Mouse (Mus musculus): ENCODE results near the gene Mapk7. TPM values are rescaled to one million over a fixed set of nuclear protein-coding genes. Genes with fewer than 3 reads are reported as not detected.

Mapk7 gene
- polyA plus RNA-seq, 1 experiment, result not detected

DNA sequence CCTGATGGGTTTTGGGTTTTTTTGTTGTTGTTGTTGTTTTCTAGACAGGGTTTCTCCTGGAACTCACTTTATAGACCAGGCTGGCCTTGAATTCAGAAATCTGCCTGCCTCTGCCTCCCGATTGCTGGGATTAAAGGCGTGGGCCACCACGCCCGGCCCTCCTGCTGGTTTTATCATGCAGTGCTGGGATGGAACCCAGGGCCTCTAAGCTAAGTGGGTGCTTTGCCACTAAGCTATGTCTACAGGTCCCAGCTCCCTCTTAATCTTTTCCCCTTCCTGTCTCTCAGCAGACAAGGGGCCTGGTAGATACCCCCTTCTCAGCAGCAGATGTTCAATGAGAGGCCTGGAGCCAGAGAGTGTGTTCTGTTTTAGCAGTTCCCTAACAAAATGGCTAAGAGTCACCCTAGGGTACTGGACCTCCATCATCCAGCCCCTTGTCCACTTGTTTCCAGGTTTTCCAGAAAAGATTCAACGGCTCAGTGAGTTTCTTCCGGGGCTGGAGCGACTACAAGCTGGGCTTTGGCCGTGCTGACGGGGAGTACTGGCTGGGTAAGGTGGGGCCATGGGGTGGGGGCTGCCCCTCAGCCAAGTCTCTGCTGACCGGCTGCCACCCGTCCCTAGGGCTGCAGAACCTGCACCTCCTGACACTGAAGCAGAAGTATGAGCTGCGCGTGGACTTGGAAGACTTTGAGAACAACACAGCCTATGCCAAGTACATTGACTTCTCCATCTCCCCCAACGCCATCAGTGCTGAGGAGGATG is 7.6 kb downstream of the Mapk7 start:
- H3K27ac ChIP-seq (ENCODE audit: insufficient read depth, low read depth, low read length), result no peak overlapping the region
- peaks cover 22% of the 10 kb centered on the region for H3K4me1 ChIP-seq (ENCODE audit: control insufficient read depth, insufficient read depth, low read length)
- WGBS, result 85% methylated on average over 14 of the region's 14 CpGs
- H3K4me3 ChIP-seq (ENCODE audit: insufficient read depth, low read depth, low read length), result no peak overlapping the region
- TF ChIP-seq CTCF (IDR thresholded peaks at IDR 0.05; ENCODE audit: insufficient read depth, low read depth, low read length), result no peak

DNA sequence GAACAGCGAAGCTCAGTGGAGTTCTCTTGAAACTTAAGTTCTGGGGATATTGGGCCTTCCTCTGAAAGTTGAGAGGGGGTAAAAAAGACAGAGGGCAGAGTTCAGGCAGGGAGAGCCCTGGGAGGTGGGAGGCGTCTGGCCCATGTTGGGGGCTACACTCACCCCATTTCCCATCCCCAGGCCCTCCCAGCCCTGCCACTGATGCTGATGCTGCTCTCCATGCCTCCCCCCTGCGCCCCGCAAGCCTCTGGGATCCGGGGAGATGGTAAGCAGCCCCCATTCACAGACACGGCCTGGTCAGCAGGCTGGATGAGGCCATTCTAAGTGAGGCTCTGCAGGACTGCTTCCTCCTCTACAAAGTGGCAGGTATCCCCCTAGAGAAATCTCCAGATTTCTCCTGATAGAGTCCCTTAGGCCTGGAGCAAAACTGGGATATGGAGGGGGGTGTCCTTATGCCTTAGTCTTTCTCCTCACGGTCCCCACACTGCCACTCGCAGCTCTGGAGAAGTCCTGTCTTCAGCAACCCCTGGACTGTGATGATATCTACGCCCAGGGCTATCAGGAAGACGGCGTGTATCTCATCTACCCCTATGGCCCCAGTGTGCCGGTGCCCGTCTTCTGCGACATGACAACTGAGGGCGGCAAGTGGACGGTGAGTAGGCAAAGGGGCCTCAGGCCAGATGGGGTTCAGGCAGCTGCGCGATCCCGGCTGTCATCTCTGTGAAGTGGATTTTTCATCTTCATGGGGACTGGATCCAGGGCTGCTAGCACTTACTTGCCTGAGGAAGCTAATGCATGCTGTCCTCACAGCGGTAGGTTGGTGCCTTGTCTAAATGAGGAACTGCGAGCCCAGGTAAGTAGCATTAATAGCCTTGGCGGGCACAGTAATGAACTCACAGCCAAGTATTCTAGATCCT is 8.4 kb downstream of the Mapk7 start:
- Histone ChIP-seq H3K4me3 (ENCODE audit: insufficient read depth, low read depth, low read length) (no peak overlapping the region), H3K4me1 (ENCODE audit: control insufficient read depth, insufficient read depth, low read length) (peaks cover 18% of the 10 kb centered on the region), H3K27ac (ENCODE audit: insufficient read depth, low read depth, low read length) (no peak overlapping the region)
- TF ChIP-seq POLR2A (IDR thresholded peaks at IDR 0.05; ENCODE audit: insufficient read depth, low read depth, low read length) (no peak), CTCF (IDR thresholded peaks at IDR 0.05; ENCODE audit: insufficient read depth, low read depth, low read length) (no peak)
- 91% methylated on average over 22 of the region's 22 CpGs for WGBS

DNA sequence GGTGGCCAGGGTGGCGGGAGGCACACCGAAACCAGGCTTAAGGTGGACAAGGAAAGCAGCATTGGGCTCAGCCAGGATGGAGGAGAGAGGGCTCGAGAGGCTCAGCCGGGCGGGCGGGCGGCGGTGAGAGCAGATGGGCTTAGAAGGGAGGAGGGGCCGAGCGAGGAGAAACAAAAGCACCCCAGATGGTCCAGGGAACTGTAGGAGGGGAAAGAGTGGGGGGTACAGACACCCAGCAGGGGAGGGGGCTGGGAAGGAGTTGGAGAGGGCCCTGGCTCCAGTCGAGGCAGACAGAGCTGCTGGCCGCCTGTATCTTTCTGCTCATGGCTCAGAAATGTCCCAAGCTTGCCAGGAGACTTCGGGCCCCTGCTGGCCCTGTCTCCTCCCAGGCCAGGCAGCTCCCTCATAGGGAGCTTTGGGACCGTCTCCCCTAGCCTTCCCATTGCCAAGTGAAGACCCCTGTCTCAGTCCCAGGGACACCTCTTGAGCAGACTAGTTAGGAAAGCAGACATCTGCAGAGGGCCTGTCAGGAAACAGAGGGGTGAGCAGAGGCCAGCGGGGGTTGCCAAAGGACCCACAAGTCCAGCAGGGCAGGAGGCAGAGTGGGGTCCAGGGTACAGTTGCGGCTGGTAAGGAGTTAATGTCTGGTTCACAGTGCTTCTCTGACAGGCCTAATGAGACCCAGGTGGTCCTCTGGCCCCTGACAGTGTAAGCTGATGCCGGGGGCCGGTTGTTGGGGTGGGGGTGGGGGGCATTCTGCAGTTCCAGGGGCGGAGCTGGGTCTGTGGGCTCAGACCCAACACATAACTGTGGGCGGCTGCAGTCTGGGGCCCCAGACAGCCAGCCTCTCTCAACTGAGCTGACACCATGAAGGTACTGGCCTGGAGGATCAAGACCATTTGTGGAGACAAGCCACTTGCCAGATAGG is 9.3 kb downstream of the Mapk7 start, which contains the start of gene Mfap4:
Mfap4 (plus strand) TSS at position 819 of the 928 bp plus-strand sequence.
- Histone ChIP-seq H3K4me3 (ENCODE audit: insufficient read depth, low read depth, low read length) (no peak within 1 kb of the TSS), H3K4me1 (ENCODE audit: control insufficient read depth, insufficient read depth, low read length) (peaks cover 20% of the 10 kb centered on the region)
- 40% methylated on average over 20 of the region's 20 CpGs for whole genome bisulfite sequencing

DNA sequence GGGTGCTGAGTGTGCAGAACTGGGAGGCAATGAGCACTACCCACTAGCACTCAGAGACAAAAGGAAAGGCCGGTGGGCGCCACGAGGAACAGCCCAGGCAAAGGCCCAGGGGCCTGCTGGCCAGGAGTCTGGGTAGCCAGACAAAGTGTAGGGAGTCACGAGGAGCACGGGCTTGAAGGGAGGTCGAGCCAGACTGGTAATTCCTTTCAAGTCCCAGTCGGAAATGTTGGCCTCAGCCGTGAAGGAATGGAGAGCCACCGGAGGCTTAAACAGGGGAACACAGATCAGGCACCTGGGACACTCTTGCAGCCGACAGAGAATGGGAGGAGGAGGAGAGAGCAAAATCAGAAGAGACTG is 10.0 kb downstream of the Mapk7 start:
- WGBS, result 46% methylated on average over 10 of the region's 10 CpGs
- peaks cover 20% of the 10 kb centered on the region for H3K4me1 ChIP-seq (ENCODE audit: control insufficient read depth, insufficient read depth, low read length)
- H3K4me3 ChIP-seq (ENCODE audit: insufficient read depth, low read depth, low read length), result no peak overlapping the region
- H3K27ac ChIP-seq (ENCODE audit: insufficient read depth, low read depth, low read length), result no peak overlapping the region
- no peak for TF ChIP-seq POLR2A (IDR thresholded peaks at IDR 0.05; ENCODE audit: insufficient read depth, low read depth, low read length)
- no peak for TF ChIP-seq CTCF (IDR thresholded peaks at IDR 0.05; ENCODE audit: insufficient read depth, low read depth, low read length)

More for the DNA sequence above, 9.3 kb downstream of the Mapk7 start, which contains the start of gene Mfap4:
- TF ChIP-seq POLR2A (IDR thresholded peaks at IDR 0.05; ENCODE audit: insufficient read depth, low read depth, low read length) (no peak), CTCF (IDR thresholded peaks at IDR 0.05; ENCODE audit: insufficient read depth, low read depth, low read length) (no peak)
- no peak within 1 kb of the TSS for H3K27ac ChIP-seq (ENCODE audit: insufficient read depth, low read depth, low read length)

DNA sequence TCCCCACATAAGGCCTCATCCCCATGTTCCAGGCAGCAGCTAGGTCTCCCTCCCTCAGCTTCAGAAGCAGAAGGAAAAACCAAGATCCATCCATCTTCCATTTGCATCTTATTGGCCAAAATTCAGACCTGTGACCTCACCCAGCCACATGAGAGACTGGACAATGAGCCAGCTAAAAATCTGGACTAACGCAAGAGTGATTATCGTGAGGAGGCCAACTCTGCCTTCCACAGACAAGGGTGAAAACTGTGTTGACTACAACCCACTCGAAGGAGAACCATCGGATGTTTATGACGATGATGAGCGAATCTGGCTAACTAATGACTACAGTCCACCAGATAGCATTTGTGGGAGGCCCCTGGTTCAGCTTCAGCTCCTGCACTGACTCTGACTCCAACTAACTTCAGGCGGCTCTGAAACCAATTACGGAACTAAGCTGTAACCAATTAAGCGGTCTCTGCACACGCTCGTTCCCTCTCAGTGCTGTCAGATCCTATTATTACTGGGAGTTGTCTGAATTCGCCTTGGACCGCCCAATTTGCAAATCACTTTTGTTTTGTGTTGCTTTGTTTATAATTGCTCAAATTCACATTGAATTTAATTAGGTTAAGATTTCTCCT is 10.9 kb downstream of the Mapk7 start:
- H3K4me1 ChIP-seq (ENCODE audit: control insufficient read depth, insufficient read depth, low read length), result peaks cover 20% of the 10 kb centered on the region
- no peak overlapping the region for H3K4me3 ChIP-seq (ENCODE audit: insufficient read depth, low read depth, low read length)
- no peak for TF ChIP-seq POLR2A (IDR thresholded peaks at IDR 0.05; ENCODE audit: insufficient read depth, low read depth, low read length)
- TF ChIP-seq CTCF (IDR thresholded peaks at IDR 0.05; ENCODE audit: insufficient read depth, low read depth, low read length), result no peak
- 57% methylated on average over 13 of the region's 13 CpGs for WGBS
- H3K27ac ChIP-seq (ENCODE audit: insufficient read depth, low read depth, low read length), result no peak overlapping the region

DNA sequence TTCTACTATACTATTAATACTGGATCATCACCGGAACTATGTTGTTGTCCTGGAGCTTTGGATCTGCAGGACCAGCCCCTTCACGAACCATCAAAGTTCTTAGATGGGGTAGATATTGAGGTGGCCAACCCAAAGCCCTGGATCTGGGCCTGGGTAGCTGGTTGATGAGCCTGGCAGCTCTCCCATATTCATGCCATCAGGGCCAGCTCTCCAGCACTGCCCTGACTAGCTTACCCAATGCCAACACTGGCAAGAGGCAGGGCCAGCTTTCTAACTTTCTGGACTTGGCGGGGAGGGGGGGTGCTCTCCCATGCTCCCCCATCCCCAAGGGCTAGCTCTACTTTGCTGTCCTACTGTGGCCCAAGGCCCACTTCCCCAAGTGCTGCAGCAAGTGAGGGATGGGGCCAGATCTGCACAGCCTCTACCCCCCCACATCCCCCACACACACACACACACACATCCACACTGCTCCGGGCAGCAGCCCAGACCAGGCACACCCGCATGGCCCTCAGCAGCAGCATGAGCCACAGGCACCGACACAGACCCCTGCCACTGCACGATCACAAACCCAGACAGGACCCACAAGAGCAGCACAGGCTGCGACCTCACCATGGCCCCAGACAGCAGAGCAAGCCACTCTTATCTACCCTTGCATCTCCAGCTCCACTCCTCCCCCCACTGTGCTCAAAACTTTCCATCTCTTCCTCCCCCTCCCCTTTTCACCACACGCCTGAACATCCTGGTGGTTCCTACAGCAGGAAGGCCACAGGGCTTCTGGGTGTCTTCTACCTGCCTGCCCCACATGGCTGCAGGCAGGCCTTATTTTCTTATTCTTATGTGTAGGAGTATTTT is 12.7 kb downstream of the Mapk7 start:
- 76% methylated on average over 9 of the region's 9 CpGs for WGBS
- no peak overlapping the region for H3K27ac ChIP-seq (ENCODE audit: insufficient read depth, low read depth, low read length)
- no peak for TF ChIP-seq CTCF (IDR thresholded peaks at IDR 0.05; ENCODE audit: insufficient read depth, low read depth, low read length)
- no peak for TF ChIP-seq POLR2A (IDR thresholded peaks at IDR 0.05; ENCODE audit: insufficient read depth, low read depth, low read length)
- peaks cover 16% of the 10 kb centered on the region for H3K4me1 ChIP-seq (ENCODE audit: control insufficient read depth, insufficient read depth, low read length)
- no peak overlapping the region for H3K4me3 ChIP-seq (ENCODE audit: insufficient read depth, low read depth, low read length)

DNA sequence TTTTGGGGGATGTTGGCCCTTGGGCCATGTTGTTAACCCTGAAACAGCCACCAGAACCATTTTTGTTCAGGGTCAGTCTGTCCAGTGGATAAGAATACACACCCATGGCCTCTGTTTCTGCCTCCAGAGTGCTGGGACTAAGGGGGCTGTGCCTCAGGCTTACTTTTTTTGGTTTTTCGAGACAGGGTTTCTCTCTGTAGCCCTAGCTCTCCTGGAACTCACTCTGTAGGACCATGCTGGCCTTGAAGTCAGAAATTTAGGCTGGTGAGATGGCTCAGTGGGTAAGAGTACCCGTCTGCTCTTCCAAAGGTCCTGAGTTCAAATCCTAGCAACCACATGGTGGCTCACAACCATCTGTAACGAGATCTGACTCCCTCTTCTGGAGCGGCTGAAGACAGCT is 15.4 kb downstream of the Mapk7 start:
- Histone ChIP-seq H3K4me1 (ENCODE audit: control insufficient read depth, insufficient read depth, low read length) (peaks cover 5% of the 10 kb centered on the region), H3K4me3 (ENCODE audit: insufficient read depth, low read depth, low read length) (no peak overlapping the region), H3K27ac (ENCODE audit: insufficient read depth, low read depth, low read length) (no peak overlapping the region)
- TF ChIP-seq POLR2A (IDR thresholded peaks at IDR 0.05; ENCODE audit: insufficient read depth, low read depth, low read length), result no peak
- TF ChIP-seq CTCF (IDR thresholded peaks at IDR 0.05; ENCODE audit: insufficient read depth, low read depth, low read length), result no peak
- 95% methylated on average over 4 of the region's 4 CpGs for WGBS
